Mouse (Mus musculus) hindlimb bud, embryonic 11.5 days (tissue): Measurements from ENCODE around the gene Xpot.

Source experiments
- DNase-seq: peaks from one replicate; pipeline ENCODE4 v3.0.0-alpha.2; 2012; ENCODE audit warnings: low read depth, low spot score; ENCODE audit errors: extremely low spot score

Xpot gene

DNA sequence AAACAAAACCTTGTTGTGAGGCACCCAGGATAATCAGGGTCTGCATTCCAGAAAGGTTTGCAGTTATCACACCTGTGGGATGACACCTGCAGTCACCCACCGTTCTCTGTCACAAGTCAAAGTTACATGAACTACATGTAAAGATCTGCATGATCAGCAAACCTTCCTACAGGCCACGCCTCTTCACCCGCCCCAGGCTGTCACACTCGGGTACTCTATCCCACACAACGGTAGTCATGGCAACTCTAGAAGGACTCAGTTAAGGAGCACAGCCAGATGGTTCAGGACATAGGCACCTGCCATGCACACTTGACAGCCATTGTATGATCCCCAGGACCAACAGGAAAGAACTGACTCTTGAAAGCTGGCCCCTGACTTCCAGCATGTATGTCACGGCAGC lies 44.7 kb downstream of the Xpot start:
- no peak for DNase-seq

DNA sequence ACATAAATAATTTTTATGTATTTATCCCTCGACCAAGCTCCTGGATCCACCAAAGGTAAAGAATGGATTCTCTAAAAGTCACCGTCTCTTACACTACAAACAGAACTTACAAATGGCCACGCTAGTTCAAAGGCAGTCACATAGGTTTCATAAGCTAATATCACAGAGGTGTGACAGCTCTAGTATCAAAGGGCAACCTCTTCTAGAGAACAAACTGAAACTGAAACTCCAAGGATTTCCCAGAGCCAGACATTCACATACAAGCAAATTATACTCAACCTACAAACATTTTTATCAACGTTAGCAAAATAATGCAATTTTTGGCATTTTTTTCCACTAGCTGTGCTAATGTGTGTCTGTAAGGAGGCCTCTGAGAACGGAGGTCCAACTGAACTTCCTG lies 45.8 kb downstream of the Xpot start:
- no peak for DNase-seq

- no peak for DNase-seq
These were observed 49.8 kb downstream of the Xpot start for GRCm38 (mm10) chr10:121576372-121576771.

DNA sequence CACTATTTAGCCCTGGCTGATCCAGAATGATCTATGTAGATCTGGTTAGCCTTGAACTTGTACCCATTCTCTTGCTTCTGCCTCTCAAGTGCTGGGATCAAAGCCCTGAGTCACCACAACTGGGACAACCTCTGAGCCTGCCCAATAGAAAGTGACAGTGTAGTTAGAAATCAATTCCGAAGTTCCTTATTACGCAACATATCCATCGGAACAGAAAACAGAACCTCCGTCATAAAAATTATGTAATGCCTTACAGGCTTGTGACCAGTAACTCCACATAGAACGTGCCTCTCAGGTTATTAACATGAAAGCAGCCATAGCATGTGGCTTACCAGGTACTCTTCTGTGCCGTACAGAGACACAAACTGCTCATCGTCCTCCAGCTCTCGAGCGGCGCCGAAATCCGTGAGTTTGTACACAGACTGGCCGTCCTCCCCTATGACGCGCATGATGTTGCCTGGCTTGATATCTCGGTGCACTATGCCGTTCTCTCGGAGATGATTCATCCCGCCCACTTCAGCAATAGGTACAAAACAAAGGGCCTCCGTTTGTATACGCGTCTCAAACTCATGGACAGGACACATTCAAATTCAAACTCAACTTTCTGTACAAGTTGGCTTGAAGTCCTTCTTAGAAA lies 54.5 kb downstream of the Xpot start:
- no peak for DNase-seq

GRCm38 (mm10) chr10:121571031-121571430 lies 55.1 kb downstream of the Xpot start:
- DNase-seq: no peak

GRCm38 (mm10) chr10:121569796-121570195 lies 56.3 kb downstream of the Xpot start:
- DNase-seq: no peak

DNA sequence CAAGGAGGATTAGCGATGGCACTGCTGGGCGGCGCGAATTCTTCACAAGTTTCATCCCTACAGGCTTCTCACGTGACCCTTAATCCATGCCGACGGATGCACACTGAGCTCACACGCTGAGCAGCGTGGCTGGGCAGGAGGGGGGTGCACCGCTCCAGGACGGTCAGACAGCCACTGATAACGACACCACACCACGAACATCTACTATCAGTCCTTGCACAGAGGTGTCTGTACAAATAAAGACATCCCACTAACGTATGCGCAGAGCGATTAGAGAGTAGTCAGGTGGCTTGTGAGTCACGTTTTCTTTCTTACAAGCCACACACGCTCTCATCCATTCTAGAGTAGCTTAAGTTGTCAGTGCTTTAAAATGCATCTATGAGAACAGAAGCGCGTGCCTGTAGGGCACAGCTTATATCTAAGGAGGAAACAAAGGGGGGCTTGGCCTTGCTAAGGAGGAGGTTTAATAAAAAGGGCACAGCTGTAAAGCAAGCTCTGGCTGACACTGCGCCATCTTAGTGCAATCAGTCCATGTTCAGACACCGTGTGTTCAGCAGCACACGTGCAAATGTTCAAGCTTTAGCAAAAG lies 57.0 kb downstream of the Xpot start:
- no peak for DNase-seq

DNA sequence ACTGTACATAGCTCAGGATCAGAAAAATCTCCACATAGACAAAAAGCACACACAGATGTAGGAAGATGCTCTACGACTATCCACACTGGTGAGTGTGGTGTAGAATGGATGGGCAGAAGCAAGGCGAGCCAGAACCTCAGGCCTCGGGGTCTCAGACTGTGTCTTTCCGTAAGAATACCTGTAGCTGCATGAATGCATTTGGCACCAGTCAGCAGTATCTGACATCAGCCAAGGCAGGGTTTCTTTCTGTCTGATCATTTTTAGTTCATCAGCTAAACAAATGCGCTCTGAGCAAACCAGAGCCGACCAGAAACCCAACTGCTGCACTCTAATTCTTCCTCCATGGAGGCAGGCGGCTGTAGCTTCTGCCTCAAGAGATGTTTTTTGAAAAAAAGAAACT lies 57.6 kb downstream of the Xpot start:
- DNase-seq: no peak

DNA sequence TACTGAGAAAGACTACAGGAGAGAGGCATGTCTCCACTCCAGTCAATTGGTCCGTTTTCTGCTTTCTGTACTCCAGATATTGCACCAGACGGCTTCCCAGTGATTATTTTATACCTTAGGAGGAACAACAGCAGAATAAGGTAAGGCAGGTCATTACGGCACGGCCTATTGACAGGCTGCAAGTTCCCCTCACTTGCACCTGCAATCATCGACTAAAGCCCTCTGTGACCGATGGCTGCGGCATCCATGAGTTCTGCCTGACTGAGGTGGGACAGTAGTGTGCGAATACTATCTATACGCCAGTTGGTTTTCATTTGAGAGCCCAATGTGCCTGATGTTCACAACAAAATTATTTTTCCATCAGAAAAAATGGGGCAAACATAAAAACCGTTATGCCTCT lies 58.1 kb downstream of the Xpot start:
- DNase-seq: no peak

- no peak for DNase-seq
These were observed 61.7 kb downstream of the Xpot start for GRCm38 (mm10) chr10:121564447-121564846.

- no peak for DNase-seq
These were observed 67.9 kb downstream of the Xpot start for GRCm38 (mm10) chr10:121558231-121558630.

GRCm38 (mm10) chr10:121556263-121556662 lies 69.9 kb downstream of the Xpot start:
- no peak for DNase-seq

DNA sequence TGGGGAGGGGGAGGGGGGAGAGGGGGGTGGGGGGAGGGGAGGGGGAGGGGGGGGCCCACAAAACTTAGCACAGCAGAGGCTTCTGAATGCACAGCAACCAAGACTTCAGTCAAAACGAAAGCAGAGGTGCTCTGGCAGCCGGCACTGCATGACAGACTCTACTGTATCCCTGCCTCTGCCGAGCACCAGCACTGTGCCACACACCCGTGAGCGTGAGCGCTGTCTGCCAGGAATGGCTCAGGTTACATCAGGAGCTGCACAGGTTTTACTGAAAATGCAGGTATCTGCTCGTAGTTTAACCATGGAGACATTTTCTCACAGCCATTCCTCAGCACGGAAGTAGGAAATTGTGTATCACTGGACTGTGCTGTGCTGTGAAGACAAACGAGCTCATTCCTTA lies 75.8 kb downstream of the Xpot start:
- DNase-seq: no peak

- DNase-seq: no peak
These were observed 76.5 kb downstream of the Xpot start for GRCm38 (mm10) chr10:121549670-121550069.

GRCm38 (mm10) chr10:121547162-121547561 lies 79.0 kb downstream of the Xpot start:
- no peak for DNase-seq

GRCm38 (mm10) chr10:121543577-121543976 lies 82.6 kb downstream of the Xpot start:
- no peak for DNase-seq

GRCm38 (mm10) chr10:121542156-121542555 lies 84.0 kb downstream of the Xpot start:
- DNase-seq: no peak
